Mouse (Mus musculus): Measurements from ENCODE around the gene Git2.

Git2 gene

DNA sequence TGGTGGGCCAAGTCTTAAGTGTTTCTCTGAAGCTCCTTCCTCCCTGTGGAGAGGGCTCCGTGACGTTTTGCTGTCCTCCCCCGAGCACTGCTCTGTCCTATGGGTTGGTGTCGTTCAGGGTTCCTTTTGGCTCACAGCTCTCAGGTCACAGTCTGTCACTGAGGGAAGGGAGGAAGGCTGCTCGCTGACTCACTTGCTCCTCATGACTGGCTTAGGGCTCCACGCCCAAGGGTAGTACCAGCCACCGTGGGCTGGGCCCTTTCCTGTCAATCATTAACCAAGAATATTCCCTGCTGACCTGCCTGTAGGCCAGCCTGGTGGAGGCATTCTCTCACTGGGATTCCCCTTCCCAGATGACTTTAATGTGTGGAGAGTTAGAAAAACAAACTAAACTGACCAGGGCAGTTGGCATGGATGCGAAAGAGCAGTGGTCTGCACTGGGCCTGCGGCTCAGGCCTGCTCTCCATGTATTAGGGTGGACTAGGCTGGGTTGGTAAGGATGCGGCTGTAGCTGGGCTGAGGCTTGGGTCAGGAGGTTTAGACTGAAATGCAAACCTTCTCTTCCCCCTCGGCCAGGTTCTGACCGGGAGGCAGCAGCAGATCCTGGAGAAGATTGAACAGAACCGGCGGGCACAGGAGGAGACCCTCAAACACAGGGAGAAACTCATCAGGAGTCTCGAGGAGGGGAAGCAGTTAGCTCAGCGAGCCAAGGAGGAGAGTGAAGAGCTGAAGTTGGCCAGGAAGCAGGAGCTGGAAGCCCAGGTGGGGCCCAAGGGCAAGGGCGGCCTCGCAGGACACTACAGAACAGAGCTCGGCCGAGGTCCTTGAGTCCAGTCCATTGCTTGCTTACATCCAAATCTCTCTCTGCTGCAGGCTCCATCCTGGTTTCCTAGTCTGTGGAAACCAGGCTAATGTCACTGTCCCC, 56.1 kb downstream of the Git2 start:
- no peak for DNase-seq (ENCODE audit: low spot score)

DNA sequence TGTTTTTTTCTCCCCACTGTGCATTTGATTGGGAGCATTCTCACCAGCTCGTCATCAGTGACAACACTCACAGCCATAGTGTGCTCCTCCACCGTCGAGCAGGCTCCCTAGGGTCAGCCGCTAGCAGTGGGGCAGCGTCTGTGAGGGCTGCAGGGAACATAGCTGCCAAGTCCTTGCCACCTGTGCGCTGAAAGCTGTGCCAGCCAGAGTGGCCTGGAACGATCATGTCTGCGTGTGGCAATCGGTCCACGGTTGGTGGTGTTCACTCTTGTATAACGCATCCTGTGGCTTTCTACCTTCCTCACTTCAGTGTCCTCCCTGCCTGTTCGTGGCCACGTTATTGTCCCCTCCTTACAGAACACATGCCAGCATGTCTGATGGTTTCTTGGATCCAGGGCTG, 56.8 kb downstream of the Git2 start:
- no peak for DNase-seq (ENCODE audit: low spot score)

DNA sequence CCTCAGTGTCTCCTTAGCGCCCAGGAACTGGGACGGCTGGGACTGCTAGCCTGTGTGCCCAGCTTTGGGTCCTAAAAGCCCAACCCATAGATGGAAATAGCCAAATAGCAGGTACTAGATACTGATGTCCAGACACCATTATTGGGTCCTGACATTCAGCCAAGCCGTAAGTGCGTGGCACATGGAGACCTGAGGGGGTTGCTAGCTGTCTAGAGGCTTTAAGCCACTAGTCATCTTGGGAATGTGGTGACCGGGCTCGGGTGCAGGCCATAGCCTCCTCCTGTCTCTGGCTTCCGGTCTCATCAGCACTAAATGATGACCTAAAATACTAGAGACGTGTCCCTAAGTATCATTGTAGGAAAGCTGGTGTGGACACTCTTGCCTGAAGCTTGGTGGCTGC, 57.4 kb downstream of the Git2 start:
- no peak for DNase-seq (ENCODE audit: low spot score)

DNA sequence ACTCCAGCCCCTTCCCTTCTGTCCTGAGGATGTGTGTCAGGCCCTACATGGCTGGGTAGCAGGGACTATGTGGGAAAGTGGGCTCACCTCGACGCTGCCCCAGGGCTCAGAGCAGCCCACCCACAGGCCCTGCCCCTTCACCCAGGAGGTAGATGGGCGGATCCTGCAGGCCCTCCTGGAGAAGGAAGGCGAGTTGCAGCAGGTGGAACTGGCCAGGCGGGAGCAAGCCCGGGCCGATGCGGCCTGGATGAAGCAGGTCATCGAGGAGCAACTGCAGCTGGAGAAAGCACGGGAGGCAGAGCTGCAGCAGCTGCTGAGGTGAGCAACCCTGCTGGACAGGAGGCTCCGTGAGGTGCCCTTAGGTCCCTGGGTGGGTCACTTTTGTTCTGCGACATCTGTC, 58.0 kb downstream of the Git2 start:
- no peak for DNase-seq (ENCODE audit: low spot score)

DNA sequence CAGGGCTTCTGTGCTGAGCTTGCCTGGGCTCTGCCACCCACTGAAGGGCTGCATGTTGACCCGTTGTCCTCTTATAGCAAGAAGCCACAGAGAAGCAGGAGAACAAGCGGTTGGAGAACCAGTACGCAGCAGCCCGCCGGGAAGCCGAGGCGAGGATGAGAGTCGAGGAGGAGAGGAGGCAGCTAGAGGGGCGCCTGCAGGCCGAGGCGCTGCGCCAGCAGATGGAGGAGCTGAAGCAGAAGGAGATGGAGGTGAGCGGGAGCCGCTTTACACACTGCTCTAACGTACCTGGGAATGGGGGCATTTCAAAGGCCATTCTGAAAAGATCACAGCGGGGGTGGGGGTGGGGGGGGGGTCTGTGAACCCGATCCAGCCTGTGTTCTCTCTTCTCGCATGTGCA, 60.8 kb downstream of the Git2 start:
- no peak for DNase-seq (ENCODE audit: low spot score)

DNA sequence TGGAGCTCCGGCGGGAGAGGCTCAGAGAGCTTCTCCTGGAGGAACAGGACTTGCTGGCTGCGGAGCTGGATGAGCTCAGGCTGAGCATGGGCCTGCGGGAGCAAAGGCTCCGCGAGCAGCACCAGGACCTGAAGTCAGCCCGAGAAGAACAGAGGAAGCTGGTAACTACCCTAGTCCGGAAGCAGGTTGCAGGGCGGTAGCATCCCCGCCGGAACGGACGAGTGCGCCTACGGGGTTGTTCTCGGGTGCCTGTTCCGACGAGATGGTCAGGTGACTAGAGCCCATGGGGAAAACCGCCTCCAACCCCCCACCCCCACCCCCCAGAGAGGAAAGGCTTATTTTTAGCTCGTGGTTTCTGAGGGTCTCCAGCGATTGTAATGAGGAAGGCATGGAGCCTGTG, 66.0 kb downstream of the Git2 start:
- no peak for DNase-seq (ENCODE audit: low spot score)

DNA sequence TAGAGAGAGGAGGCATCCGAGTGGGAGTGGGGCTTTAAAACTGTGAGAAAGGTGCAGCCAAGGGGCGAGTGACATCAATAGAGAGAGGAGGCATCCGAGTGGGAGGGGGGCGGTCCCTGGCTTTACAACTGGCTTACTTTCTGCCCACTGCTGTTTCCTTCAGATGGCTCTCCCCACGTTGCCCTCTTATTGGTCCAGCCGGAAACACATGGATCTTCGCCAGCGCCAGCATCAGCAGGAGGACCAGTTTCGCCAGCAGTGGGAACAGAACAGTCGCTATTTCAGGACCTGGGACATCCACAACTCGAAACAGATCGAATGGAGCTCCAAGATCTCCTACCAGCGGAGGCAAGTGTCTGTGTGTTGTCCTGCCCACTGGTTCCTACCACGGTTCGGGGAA, 66.8 kb downstream of the Git2 start:
- no peak for DNase-seq (ENCODE audit: low spot score)

DNA sequence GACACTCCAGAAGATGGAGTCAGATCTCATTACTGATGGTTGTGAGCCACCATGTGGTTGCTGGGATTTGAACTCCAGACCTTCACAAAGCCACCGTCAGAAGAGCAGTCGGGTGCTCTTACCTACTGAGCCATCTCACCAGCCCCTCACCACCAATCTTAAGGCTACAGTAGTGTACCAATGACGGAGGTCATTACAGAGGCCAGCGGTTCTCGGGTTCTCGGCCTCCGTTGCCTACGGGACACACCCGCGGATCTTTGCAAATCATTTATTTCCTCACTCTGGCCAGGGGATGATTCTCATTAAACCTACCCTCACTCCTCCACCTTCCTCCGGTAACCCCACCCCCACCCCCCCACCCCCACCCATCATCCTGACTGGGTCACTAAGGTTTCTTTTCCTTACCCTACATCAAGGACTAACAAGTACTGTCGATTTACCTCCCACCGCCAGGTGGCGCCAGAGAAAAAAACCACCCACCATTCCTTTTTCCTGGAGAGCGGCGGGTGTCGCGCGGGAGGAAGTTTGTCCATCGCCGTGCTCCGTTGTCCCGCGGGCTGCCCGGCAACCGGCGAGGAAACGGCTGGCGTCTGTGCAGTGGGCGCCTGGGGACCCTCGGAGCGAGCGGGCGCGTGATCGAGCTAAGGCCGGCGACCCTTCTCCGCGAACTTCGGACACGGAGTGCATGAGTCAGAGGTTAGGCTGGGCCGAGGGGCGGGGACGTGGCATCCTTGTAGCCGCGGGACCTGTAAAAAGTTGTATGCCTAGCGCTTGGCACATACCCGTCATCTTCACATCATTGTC, 67.8 kb downstream of the Git2 start, which contains the start of gene Tchp:
TSS of gene Tchp (plus strand) at position 496 of the 804 bp plus-strand sequence.
- peak; percentile 67 for DNase-seq (ENCODE audit: low spot score)

DNA sequence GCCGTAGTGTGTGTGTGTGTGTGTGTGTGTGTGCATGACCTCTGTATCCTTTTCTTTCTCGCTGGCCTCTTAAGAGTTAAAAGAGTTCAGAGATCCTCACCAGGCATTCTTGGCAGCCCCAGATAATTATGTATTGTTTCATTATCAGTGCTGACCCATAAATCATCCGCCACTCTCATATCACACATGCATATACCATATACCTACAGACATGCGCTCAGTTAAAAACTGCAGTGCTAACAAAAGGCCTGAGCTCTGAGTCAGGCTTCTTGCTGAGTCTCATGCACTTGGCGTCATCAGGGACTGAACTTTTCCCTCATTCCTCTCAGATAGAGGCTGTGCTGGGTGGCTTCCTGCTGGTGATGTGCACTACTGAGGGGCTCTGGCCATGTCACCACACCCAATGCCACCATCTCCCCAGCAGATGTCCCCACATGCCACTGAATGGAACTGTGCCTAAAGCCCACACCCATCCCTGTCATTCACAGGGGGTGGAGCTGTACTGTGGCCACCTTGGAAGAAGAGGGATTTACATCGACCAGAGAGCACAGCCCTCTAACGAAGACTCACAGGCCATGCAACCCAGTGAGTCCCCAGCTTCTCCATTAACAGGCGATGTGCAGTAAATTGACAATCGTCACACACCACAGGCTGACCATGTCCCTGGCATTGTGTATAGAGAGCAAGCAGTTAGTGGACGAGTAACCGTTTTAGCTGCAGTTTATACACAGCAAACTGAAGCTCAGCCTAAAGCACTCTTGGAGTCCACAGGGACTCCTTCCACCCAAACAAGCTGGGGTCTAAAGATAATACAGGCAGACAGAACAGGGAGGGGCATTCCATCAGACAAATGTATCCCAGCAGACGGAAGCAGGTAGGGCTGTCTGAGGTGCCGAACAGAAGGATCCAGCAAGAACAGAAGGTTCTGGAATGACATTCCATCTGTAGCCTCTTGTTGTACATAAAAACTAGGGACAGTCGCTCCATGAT, 72.6 kb downstream of the Git2 start:
- no peak for DNase-seq (ENCODE audit: low spot score)

DNA sequence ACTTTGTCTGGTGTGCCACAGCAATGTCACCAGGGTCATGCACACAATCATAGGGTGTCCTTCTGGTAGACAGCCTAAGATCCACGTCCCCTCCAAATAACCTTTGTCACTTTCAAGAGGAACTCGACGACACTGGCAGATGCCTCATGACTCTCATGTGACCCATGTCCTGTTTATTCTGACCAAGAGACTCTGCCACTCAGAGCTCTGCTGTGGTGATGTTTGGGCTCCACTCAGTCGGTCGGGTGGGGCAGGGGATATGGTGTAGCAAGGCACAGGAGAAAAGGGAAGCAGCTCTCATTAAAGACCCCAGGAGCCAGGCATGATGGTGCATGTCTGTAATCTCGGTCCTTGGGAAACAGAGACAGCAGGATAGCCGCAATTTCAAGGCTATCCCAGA, 76.3 kb downstream of the Git2 start:
- no peak for DNase-seq (ENCODE audit: low spot score)

DNA sequence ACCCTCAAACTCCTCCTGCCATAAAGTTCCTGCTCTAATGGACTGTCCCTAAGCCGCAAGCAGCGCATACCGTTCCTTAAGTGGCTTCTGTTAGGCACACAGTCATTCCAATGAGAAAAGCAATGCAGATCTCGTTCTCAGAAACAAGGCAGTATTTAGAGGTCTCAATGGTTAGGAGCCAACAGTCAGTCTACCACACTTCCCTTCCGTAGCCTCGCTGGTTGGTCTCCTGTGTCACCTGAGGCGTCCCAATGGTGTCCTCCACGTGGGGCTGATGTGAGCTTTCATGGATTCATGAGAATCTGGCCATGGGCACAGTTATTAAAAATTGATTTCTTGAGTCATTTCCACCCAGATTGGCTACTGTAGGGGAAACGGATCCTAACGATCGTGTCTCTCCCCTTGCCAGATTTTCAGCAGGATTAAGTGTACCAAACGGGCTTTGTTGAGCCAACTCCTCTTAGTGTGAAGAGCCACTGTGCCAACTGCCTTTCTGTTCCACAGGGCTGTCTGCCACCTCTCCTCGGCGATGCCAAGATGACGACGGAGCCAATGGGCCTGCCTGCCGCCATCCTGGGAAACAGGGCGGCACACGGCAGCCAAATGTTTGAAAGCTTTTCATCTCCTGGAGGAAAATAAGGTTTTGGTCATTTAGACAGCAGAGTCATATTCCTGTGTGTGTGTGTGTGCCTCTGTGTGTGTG, 77.1 kb downstream of the Git2 start:
- peak; percentile 72 for DNase-seq (ENCODE audit: low spot score)

DNA sequence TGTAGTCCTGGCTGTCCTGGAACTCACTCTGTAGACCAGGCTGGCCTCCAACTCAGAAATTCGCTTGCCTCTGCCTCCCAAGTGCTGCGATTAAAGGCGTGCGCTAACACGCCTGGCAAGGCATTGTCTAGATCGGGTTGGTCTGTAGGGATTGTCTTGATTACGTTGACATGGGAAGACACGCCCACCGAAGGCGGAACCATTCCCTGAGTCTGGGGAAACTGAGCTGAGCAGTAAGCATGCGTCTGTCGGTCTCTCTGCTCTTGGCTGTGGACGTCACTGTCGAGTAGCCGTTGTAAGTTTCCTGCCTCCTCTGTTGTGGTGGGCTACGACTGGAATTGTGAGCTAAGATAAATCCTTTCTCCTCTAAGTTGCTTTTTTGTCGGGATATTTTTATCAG, 78.4 kb downstream of the Git2 start:
- DNase-seq (ENCODE audit: low spot score) = no peak

DNA sequence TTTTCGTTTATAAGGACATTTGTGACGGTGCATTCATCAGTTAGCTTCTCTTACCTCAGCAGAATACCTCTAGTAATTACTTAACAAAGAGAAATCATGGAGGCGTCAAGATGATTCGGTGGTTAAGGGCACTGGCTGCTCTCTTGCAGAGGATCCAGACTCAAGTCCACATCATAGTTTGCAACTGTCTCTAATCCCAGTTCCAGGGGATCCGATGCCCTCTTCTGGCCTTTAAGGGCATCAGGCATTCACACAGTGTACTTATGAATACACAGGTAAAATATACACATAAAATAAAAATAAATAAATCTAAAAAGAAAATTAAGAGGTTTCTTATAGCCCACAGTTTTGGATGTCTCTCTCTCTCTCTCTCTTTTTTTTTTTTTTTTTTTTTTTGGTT, 79.5 kb downstream of the Git2 start:
- no peak for DNase-seq (ENCODE audit: low spot score)

DNA sequence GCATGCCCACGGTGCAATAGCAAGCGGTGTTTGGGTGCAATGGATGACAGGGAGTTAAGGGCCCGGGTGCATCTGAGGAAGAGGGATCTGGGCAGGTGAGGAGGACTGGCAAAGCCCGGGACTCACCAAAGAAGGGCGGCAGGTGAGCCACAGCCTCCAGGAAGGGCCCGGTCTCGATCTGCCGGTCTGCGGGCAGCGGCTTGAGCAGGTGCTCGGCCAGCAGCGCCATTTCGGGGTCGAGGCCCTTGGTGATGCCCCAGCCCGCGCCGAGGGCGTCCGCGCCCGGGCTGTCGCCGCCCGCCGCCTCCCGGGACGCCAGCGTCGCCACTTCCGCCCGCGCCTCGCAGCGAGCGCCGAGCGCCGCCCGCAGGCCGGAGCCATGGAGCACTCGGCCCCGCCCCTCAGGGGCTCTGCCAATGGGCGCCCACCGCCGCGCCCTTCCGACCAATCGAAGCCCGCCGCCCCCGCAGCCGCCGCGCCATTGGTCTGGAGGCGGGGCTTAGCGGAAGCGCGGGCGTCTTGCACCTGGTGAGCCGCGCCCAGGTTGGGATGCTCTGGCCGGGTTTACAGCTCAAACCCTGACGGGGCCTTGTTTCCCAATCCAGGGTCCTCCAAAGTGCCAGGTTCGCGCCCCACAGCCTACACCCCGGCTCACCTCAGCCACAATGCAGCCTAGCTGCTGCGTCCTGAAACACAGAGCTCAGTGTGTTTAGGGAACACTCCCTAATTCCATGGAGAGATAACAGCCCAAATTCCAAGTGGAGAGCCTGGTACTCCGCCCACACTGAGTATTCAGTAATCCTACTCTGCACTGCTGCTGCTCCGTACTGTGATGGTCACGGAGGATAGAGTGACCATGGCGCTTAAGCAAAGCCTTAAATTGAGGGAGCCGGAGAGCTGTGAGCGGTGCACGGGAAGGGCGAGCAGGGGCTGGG, 84.4 kb downstream of the Git2 start, which contains the start of gene Gltp:
TSS of gene Gltp (minus strand) at position 352 of the 935 bp plus-strand sequence.
- DNase-seq (ENCODE audit: low spot score) = peak; percentile 75

DNA sequence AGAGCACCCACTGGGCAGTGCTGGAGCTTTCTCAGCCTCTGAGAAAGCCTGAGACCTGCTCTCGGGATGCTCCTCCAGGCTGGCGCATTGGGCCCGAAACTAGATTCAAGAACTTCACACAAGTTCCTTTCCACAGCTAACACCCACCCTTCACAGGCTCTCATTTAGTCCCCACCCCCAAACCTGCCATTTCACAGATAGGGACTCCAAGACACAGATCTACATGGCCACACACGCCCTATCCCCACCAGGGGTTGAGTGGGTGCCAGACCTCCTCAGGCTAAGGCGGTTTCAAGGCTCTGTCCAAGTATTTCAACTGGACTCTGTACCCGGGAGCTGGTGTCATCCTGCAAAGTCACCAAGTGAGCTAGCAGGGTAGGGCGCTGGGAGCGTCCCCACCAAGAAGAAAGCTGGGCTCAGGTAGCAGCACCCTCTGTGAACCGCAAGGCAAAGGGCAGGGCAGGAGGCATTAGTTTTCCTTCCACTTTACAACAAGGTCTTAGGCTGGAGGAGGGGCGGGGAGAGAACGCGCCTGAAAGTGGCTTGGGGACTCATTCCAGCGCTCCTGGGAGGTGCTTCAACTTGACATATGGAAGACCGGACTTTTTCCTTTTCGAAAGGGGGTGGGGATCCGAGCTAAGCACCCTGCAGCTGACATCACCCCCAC, 85.5 kb downstream of the Git2 start:
- DNase-seq (ENCODE audit: low spot score) = no peak

DNA sequence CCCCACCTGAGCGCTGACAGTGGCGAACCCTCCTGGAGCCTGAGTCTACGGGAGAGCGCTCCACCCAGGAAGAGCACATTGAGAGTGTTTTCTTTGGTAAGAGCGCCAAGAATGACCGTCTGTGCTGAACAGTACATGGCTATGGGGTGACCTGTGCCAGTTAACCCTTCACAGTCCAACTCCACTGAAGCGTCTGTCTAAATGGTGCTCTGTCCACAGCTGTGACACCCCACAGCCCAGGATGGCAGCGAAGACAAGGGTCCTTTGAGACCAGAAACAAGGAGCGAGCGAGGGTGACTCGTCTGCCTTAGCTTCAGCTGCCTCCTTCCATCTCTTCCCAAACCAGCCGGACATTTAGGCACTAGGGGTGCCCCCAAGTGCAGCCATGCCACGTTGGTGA, 86.6 kb downstream of the Git2 start:
- DNase-seq (ENCODE audit: low spot score) = no peak

DNA sequence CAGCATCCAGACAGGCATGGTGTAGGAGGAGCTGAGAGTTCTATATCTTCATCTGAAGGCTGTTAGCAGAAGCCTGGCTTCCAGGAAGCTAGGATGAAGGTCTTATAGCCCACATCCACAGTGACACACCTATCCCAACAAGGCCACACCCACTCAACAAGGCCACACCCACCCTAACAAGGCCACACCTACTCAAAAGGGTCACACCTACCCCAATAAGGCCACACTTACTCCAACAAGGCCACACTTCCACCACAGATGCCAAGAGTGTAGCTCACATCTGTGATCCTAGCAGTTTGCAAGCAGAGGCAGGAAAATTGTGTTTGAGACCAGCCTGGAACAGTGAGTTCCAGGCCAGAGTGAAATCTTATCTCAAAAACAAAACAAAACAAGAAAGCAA, 87.4 kb downstream of the Git2 start:
- no peak for DNase-seq (ENCODE audit: low spot score)

DNA sequence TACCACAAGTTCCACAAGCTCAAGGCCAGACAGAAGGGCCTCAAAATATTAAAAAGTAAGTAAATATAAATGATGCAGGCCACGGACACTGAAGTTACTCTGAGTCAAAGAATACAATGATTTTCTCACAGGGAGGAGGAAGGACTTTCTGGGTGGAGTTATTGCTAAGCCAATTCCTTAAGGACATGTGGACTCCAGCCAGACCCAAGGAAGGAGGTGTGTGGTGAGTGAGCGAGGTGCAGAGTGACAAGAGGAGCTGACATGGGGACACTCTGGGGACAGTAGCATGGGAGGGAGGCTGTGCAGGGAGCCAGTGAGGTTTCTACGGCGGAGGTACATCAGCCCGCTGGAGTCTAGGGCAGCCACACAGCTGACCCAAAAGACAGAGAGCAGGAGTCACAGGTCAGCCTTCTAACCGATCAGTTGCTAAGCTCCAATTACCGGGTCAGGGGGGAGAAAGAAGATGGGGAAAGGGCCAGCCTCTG, 88.5 kb downstream of the Git2 start:
- DNase-seq (ENCODE audit: low spot score) = no peak

DNA sequence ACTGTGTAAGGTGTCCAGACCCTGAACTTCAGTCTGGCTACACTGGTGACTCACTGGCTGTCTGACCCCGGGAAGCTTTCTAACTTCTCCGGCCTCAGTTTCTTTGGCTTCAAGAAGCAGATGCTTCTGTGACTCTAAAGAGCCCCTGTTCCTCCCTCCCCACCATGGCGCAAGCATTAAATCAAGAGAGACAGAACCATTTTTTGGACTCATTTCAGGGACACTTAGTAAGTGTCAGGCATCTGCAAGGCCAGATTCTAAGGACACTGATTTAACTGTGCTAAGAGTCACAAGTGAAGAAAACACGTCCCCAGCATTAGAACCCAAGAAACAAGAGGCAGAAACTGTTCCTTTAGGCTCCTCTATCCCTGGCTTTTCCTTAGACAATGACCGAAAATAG, 89.3 kb downstream of the Git2 start:
- DNase-seq (ENCODE audit: low spot score) = no peak

Measured in layer of hippocampus, adult 9-10 months (tissue).